Mouse (Mus musculus) liver, adult 2 months (tissue): ENCODE measurements at regions not wholly inside any gene's neighbourhood (a gene's known extent, or its start where the extent isn't known, plus 50 kb on each side); places are given as distances from the start of the nearest gene placed in this dataset.

ENCODE experiments used
- CTCF ChIP-seq: fragments of 200-500 bp; IDR thresholded peaks from 2 replicates; pipeline ENCODE4 v1.5.1; 2011; ENCODE audit warnings: low read depth, low read length, control low read depth
- POLR2A ChIP-seq: fragments of 200-500 bp; IDR thresholded peaks from 2 replicates; pipeline ENCODE4 v1.6.1; 2011; ENCODE audit warnings: low read length, control low read depth; ENCODE audit not compliant: insufficient read depth; ENCODE audit errors: extremely low read depth

GRCm38 (mm10) chr13:39440336-39440735 lies 479.7 kb upstream of the Slc35b3 start:
- TF ChIP-seq POLR2A (no peak), CTCF (no peak)
